Mouse (Mus musculus) forebrain, embryonic 16.5 days (tissue): ENCODE measurements at regions not wholly inside any gene's neighbourhood (a gene's known extent, or its start where the extent isn't known, plus 50 kb on each side); places are given as distances from the start of the nearest gene placed in this dataset.

Experiments
- ATAC-seq: fragments of 200-750 bp; cut with Nextera tagmentation; 2 replicates; pipeline ENCODE4 v1.8.0; 2017; ENCODE audit warnings: mild to moderate bottlenecking, moderate library complexity
- H3K27ac ChIP-seq: fragments of 300-500 bp; sonication (generic); 2 replicates; pipeline ENCODE4 v1.5.1; 2014; ENCODE audit warnings: low read length, control low read depth
- H3K27me3 ChIP-seq: fragments of 300-500 bp; sonication (generic); replicated peaks from 2 replicates; pipeline ENCODE4 v1.6.1; 2014; ENCODE audit warnings: low read length; ENCODE audit not compliant: control insufficient read depth, insufficient read depth
- H3K36me3 ChIP-seq: fragments of 300-500 bp; sonication (generic); 2 replicates; pipeline ENCODE4 v1.6.1; 2014; ENCODE audit not compliant: control insufficient read depth, insufficient read depth
- H3K4me1 ChIP-seq: fragments of 300-500 bp; sonication (generic); replicated peaks from 2 replicates; pipeline ENCODE4 v1.6.1; 2014; ENCODE audit warnings: low read length; ENCODE audit not compliant: control insufficient read depth, insufficient read depth
- H3K4me2 ChIP-seq: fragments of 300-500 bp; sonication (generic); 2 replicates; pipeline ENCODE4 v1.6.1; 2014; ENCODE audit warnings: mild to moderate bottlenecking, low read length, control low read depth
- H3K4me3 ChIP-seq: fragments of 300-500 bp; sonication (generic); replicated peaks from 2 replicates; pipeline ENCODE4 v1.5.1; 2014; ENCODE audit warnings: mild to moderate bottlenecking, low read length, control low read depth
- H3K9ac ChIP-seq: fragments of 300-500 bp; sonication (generic); replicated peaks from 2 replicates; pipeline ENCODE4 v1.6.1; 2014; ENCODE audit warnings: low read depth, low read length, control low read depth
- H3K9me3 ChIP-seq: fragments of 300-500 bp; sonication (generic); 2 replicates; pipeline ENCODE4 v1.6.1; 2016; ENCODE audit warnings: low read length; ENCODE audit not compliant: control insufficient read depth
- WGBS: fragments of 180-500 bp; shearing (Covaris S2); extraction: QIAGEN DNeasy Blood & Tissue Kit; methylation state at CpG from one replicate; pipeline ENCODE4 v1.1.7; 2014; 5-methylcytosine and 5-hydroxymethylcytosine counted together

- H3K36me3 ChIP-seq = no peaks in the 10 kb centered on the region
- no peak for ATAC-seq
Observed at GRCm38 (mm10) chr12:32297431-32297830, 81.1 kb upstream of the Ccdc71l start.

GRCm38 (mm10) chr12:32299714-32300113, 78.8 kb upstream of the Ccdc71l start:
- Histone ChIP-seq H3K9ac (no peak overlapping the region), H3K9me3 (no peaks in the 10 kb centered on the region), H3K27me3 (no peaks in the 10 kb centered on the region), H3K4me1 (no peaks in the 10 kb centered on the region), H3K4me3 (no peak overlapping the region), H3K36me3 (no peaks in the 10 kb centered on the region), H3K4me2 (no peak overlapping the region), H3K27ac (no peak overlapping the region)
- ATAC-seq = no peak
- 80% methylated on average over 2 of the region's 2 CpGs for WGBS

More at GRCm38 (mm10) chr12:32297431-32297830, 81.1 kb upstream of the Ccdc71l start:
- Histone ChIP-seq H3K27ac (no peak overlapping the region), H3K9ac (no peak overlapping the region), H3K4me3 (no peak overlapping the region), H3K4me1 (no peaks in the 10 kb centered on the region), H3K4me2 (no peak overlapping the region), H3K9me3 (no peaks in the 10 kb centered on the region), H3K27me3 (no peaks in the 10 kb centered on the region)
- 94% methylated on average over 7 of the region's 7 CpGs for WGBS

GRCm38 (mm10) chr12:32305736-32306135, 72.8 kb upstream of the Ccdc71l start:
- no peaks in the 10 kb centered on the region for H3K9me3 ChIP-seq
- H3K4me2 ChIP-seq = no peak overlapping the region
- no peaks in the 10 kb centered on the region for H3K27me3 ChIP-seq
- no peaks in the 10 kb centered on the region for H3K36me3 ChIP-seq
- no peaks in the 10 kb centered on the region for H3K4me1 ChIP-seq
- no peak overlapping the region for H3K27ac ChIP-seq
- no peak for ATAC-seq
- no peak overlapping the region for H3K4me3 ChIP-seq
- H3K9ac ChIP-seq = no peak overlapping the region
- WGBS = 90% methylated on average over 5 of the region's 5 CpGs

GRCm38 (mm10) chr12:32306326-32306725, 72.2 kb upstream of the Ccdc71l start:
- Histone ChIP-seq H3K36me3 (no peaks in the 10 kb centered on the region), H3K4me3 (no peak overlapping the region), H3K27ac (no peak overlapping the region), H3K9ac (no peak overlapping the region), H3K4me2 (no peak overlapping the region), H3K4me1 (no peaks in the 10 kb centered on the region), H3K9me3 (no peaks in the 10 kb centered on the region), H3K27me3 (no peaks in the 10 kb centered on the region)
- WGBS = 89% methylated on average over 4 of the region's 4 CpGs
- no peak for ATAC-seq

GRCm38 (mm10) chr12:32307280-32308006, 71.1 kb upstream of the Ccdc71l start:
- Histone ChIP-seq H3K4me1 (no peaks in the 10 kb centered on the region), H3K4me3 (no peak overlapping the region), H3K4me2 (no peak overlapping the region), H3K27me3 (no peaks in the 10 kb centered on the region), H3K9me3 (no peaks in the 10 kb centered on the region), H3K27ac (no peak overlapping the region), H3K9ac (no peak overlapping the region), H3K36me3 (no peaks in the 10 kb centered on the region)
- ATAC-seq = no peak
- WGBS = 87% methylated on average over 9 of the region's 9 CpGs

GRCm38 (mm10) chr12:32315099-32315783, 63.3 kb upstream of the Ccdc71l start:
- Histone ChIP-seq H3K9me3 (no peaks in the 10 kb centered on the region), H3K27me3 (no peaks in the 10 kb centered on the region), H3K9ac (no peak overlapping the region), H3K36me3 (no peaks in the 10 kb centered on the region), H3K4me2 (no peak overlapping the region), H3K27ac (no peak overlapping the region), H3K4me3 (no peak overlapping the region), H3K4me1 (no peaks in the 10 kb centered on the region)
- no peak for ATAC-seq
- 97% methylated on average over 1 of the region's 1 CpGs for WGBS
